Mouse (Mus musculus): Measurements from ENCODE around the gene Scgb1b27.
"Not testable (repeated sequence)": the region's sequence is repeated elsewhere in the genome, so short reads cannot be mapped to it uniquely, and the experiment has no call there.

Scgb1b27 gene

GRCm38 (mm10) chr7:34021183-34021582, at the start of gene Scgb1b27:
Gene Scgb1b27 (plus strand): TSS chr7:34021483.
- DNase-seq: not testable (repeated sequence)

- not testable (repeated sequence) for DNase-seq
These were observed 39.0 kb upstream of the Scgb1b27 start for GRCm38 (mm10) chr7:33982281-33982680.

- DNase-seq: no peak
These were observed 7.4 kb upstream of the Scgb1b27 start, which contains the start of gene Scgb2b27 for GRCm38 (mm10) chr7:34013842-34014241. Gene Scgb2b27 (minus strand): TSS chr7:34013942.

GRCm38 (mm10) chr7:34025641-34026040, 4.4 kb downstream of the Scgb1b27 start:
- no peak for DNase-seq

GRCm38 (mm10) chr7:34027202-34027601, 5.9 kb downstream of the Scgb1b27 start:
- not testable (repeated sequence) for DNase-seq

- DNase-seq: no peak
These were observed 8.7 kb downstream of the Scgb1b27 start for GRCm38 (mm10) chr7:34030026-34030425.

GRCm38 (mm10) chr7:34034579-34034978, 13.3 kb downstream of the Scgb1b27 start:
- not testable (repeated sequence) for DNase-seq

GRCm38 (mm10) chr7:34036076-34036815, 15.0 kb downstream of the Scgb1b27 start:
- not testable (repeated sequence) for DNase-seq

GRCm38 (mm10) chr7:34068132-34068531, 46.8 kb downstream of the Scgb1b27 start:
- DNase-seq: not testable (repeated sequence)
